Mouse (Mus musculus): ENCODE measurements around the gene Nxnl1.
"Not testable (repeated sequence)": the region's sequence is repeated elsewhere in the genome, so short reads cannot be mapped to it uniquely, and the experiment has no call there.

DNA sequence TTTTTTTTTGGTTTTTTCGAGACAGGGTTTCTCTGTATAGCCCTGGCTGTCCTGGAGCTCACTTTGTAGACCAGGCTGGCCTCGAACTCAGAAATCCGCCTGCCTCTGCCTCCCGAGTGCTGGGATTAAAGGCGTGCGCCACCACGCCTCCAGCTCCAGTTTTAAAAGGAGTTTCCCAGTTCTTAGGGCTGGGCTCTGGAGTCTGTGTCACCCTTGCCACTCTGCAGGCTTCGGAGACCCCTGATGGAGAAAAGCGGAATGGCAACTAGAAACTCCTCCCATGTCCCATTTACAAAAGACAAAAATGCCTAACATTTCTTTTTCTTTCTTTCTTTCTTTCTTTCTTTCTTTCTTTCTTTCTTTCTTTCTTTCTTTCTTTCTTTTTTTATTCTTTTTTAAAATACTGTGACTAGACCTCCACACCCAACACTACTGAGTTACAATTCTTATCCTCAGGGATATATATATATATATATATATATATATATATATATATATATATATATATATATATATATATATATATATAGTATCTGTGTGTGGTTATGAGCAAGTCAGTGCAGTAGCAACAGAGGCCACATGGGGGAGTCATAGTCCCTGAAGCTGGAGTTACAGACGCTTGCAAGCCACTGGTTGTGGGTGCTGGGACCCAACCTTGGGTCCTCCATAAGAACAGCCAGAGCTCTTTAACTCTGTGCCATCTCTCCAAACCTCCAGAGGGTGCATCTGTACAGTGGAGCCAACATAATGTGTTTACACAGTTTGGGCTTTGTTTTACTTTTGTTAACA lies 47.2 kb downstream of the Nxnl1 start:
- TF ChIP-seq ZC3H11A (IDR thresholded peaks at IDR 0.05; ENCODE audit: borderline replicate concordance, low read depth, low read length); ZNF384 (IDR thresholded peaks at IDR 0.05; ENCODE audit: low read depth, low read length); MAFK (IDR thresholded peaks at IDR 0.05; ENCODE audit: insufficient read depth, low read depth, low read length); HCFC1 (IDR thresholded peaks at IDR 0.05; ENCODE audit: borderline replicate concordance, insufficient read depth, low read length); CHD2 (IDR thresholded peaks at IDR 0.05; ENCODE audit: low read depth, low read length): not testable (repeated sequence)
